Mouse (Mus musculus): ENCODE data around the gene Fgfr2.

- TF ChIP-seq CTCF (conservative IDR thresholded peaks at IDR 0.05; ENCODE audit: low read length), result no peak
- TF ChIP-seq NANOG (IDR thresholded peaks at IDR 0.05; ENCODE audit: borderline replicate concordance, low read length), result no peak
Observed at GRCm38 (mm10) chr7:130676885-130677540, 2446.1 kb downstream of the Fgfr2 start.

Measured in E14TG2a.4 (cell line).